Mouse (Mus musculus): Measurements from ENCODE around the gene Pex26.

Pex26 gene

DNA sequence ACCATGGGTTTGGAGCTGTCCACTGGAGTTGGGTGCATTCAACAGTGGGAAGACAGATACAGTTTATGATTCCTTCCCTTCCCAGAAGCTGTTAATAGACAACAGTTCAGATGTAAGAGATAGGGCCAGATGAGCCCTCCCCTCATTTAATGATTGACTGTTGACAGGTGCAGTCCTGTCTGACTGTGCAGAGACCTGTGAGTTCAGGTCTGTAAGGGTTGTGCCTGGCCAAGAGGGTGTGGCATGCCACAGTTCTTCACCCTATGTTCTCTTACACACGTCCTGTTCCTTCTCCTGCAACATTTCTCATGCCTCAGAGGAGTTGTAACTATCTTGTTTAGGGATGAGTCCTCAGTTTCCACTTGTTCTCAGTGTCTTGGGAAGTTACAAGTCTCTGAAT is 49.2 kb downstream of the Pex26 start:
- no peak for DNase-seq (ENCODE audit: extremely low read depth, low read depth, low spot score)

DNA sequence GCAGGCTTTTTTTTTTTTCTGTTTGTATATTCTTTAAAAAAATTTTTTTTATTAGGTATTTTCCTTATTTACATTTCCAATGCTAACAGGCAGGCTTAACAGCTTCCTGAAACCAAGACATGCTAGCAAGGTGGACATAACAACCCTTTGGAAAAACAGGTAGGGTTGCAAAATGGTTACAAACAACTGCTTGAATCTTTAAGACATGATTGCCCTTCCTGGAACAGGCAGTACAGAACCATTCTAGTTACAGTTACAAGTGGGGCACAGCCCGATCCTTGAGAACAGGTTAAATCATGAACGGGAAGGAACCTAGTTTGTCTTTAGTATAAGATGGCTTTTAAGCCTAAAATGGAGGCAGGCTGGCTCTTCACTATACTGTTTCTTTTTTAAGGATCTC is 52.9 kb downstream of the Pex26 start:
- DNase-seq (ENCODE audit: extremely low read depth, low read depth, low spot score): no peak

GRCm38 (mm10) chr6:121238209-121238608 is 54.7 kb downstream of the Pex26 start:
- DNase-seq (ENCODE audit: extremely low read depth, low read depth, low spot score): no peak

DNA sequence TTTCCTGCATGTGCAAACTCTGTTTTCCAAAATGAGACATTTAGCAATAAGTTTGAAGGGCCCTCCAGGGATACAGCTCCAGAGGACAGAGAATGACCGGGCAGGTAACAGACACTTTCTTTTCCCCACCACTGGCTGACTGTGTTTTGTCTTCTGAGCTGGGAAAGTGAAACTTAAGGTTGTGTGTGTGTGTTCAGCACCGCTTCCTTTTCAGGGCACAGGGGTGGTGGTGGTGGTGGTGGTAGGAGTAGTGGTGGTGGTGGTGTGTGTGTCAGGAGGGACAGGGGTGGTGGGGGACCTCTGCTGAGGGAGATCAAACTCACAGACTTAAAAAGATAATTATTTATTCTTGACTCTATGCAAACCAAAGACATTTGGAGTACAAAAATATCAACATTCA is 58.3 kb downstream of the Pex26 start:
- no peak for DNase-seq (ENCODE audit: extremely low read depth, low read depth, low spot score)

DNA sequence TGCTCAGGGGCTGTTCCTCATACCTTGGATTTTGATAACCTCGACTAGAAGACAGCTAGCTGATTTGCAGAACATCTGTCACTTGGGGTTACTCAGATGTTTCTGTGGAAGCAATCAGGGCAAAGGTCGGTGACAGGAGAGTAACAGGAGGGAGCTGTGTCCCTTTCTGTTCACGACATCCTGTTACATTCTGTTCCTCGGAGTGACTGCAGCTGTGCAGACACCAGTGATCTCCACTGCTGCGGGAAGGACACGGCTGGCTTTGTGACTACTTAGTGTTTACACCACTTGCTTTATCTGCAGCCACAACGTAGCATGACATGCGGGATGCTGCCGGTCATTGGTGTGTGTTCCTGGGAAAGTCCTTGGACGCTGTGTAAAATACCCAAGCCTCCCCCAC is 59.7 kb downstream of the Pex26 start:
- no peak for DNase-seq (ENCODE audit: extremely low read depth, low read depth, low spot score)

DNA sequence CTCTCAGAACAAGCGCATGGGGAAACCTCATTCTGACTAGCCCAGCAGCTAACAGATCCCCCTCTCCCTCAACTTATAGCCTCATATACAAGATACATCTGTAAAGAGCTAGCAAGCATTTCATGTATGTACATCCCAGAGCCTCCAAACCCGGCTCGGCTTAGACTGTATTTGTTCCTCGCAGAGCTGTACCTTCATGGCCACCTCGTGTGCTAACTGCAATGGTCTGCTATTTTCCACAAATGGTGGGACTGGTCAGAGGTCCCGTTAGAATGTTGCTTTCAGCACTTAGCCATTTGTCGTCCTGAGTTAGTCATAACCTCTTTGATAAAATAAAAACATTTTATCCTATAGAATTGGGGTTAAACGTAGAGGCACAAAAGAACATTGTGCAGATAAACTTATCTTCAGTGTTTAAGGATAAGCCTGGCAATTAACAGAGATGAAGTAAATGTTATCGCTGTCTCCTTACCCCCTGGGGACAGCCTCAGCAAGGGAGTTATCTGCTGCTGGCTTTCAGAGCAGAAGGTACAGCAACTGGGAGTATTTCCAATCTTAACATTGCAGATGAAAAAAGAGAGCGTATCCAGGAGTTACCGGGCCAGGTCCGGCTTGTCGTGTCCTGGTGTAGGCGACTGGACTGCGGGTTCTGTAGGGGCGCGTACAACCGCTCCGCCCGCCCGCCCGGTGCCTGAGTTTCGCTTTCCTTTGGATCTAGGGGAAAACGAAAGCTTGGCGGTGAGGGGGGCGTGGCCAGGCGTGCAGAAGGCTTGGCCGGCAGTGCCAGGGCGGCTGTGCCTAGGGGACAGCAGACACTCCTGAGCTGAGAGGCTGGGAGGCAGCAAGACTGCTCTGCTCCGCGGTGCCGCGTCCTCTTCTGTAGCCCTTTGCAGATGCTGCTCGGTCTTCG is 61.9 kb downstream of the Pex26 start, which contains the start of gene Usp18:
Gene Usp18 (plus strand): TSS at position 780 of the 910 bp plus-strand sequence.
- DNase-seq (ENCODE audit: extremely low read depth, low read depth, low spot score): no peak

DNA sequence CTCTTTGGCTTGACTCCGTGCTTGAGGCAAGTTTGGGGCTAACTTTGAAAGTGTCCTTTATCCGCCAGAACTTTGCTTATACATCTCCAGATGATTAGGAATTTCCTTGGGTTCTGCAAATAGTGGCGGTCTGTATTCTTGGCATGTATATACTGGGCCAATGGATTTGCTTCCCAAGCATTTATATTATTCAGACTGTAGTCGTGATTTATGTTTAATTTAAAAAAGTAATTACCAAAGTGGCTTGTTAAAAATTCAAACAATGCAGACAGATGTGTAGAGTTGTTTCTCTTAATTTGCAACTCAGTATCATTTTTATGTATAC is 62.5 kb downstream of the Pex26 start:
- DNase-seq (ENCODE audit: extremely low read depth, low read depth, low spot score): no peak
